Mouse (Mus musculus) megakaryocyte, embryonic 14.5 days (primary cell): ENCODE data around the gene Lin37. TPM values are rescaled to one million over a fixed set of nuclear protein-coding genes. Genes with fewer than 3 reads are reported as not detected.

Source experiments
- H3K27me3 ChIP-seq: replicated peaks from 2 replicates; pipeline ENCODE3; 2012; ENCODE audit warnings: inconsistent platforms
- H3K36me3 ChIP-seq: replicated peaks from 2 replicates; pipeline ENCODE3; 2012; ENCODE audit warnings: low read length, inconsistent platforms, mixed read lengths
- H3K4me1 ChIP-seq: 2 replicates; pipeline ENCODE4 v1.6.1; 2012; ENCODE audit warnings: inconsistent platforms
- H3K4me3 ChIP-seq: replicated peaks from 2 replicates; pipeline ENCODE3; 2012; ENCODE audit warnings: moderate library complexity, mild to moderate bottlenecking, inconsistent platforms
- H3K9me3 ChIP-seq: 2 replicates; pipeline ENCODE4 v1.6.1; 2012; ENCODE audit warnings: inconsistent platforms
- FLI1 ChIP-seq: IDR thresholded peaks from 2 replicates; pipeline ENCODE4 v1.6.1; 2012; ENCODE audit warnings: low read length, inconsistent platforms, mixed read lengths
- GATA1 ChIP-seq: IDR thresholded peaks from 3 replicates; pipeline ENCODE4 v1.6.1; 2012; ENCODE audit warnings: mixed read lengths, low read length, inconsistent platforms, borderline replicate concordance
- polyA plus RNA-seq: library from polyadenylated mRNA; stranded (reverse); fragments of >175 nt; gene quantifications from 2 replicates; pipeline ENCODE4 v1.2.3, GENCODE M21; 2012; ENCODE audit warnings: low replicate concordance; ENCODE audit not compliant: insufficient read depth

Lin37 gene
- polyA plus RNA-seq, 1 experiment = 62.3 TPM

DNA sequence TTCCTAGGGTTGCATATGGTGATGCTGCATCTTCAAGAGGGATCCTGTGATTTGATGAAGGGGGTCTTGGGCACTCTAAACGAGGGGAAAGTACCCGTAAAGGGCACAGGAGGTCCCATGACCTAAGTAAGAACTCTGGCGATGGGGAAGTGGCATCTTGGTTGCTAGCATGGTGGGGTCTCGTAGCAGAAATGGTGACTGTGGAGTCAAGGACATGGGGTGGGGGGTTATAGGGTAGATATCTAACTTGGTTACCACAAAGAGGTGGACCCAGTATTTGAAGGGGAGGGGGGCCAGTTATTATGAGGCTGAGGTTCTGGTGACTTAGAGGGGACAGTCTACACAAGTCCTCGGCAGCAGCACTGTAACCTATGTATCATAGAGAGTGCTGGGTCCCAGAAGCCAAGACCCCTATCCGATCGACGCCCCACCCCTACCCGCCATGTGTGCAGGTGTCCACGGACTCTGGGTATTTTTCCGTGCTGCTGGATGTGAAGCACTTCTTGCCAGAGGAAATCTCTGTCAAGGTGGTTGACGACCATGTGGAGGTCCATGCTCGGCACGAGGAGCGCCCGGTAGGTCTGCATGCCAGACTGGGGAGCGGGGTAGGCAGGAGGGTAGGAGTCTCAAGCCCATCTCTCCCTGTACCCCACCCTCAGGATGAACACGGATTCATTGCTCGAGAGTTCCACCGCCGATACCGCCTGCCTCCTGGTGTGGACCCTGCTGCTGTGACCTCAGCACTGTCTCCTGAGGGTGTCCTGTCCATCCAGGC lies 5.6 kb downstream of the Lin37 start:
- Histone ChIP-seq H3K36me3 (peaks cover 57% of the 10 kb centered on the region), H3K9me3 (no peaks in the 10 kb centered on the region), H3K4me1 (peaks cover 67% of the 10 kb centered on the region), H3K27me3 (no peaks in the 10 kb centered on the region), H3K4me3 (peak overlapping the region; percentile 94)
- TF ChIP-seq FLI1 = no peak
- no peak for TF ChIP-seq GATA1

DNA sequence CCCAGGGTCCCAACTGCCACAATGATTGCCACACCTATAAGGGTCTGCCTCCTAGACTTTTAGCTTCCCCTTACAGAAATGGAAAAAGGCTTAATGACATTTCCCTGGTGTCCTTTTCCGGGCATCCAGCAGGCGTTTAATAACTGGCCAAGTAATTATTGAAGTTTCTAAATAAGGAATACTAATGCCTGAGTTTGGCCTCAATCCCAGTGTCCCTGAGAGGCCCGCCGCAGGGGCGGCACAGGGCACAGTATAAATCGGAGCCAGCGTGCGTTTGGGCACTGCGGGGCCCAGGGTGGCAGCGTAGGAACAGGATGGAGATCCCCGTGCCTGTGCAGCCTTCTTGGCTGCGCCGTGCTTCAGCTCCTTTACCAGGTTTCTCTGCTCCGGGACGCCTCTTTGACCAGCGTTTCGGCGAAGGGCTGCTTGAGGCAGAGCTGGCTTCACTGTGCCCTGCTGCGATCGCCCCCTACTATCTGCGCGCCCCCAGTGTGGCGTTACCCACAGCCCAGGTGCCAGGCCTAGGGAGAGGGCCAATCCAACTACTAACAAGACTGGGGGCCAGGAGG lies 6.5 kb downstream of the Lin37 start:
- TF ChIP-seq GATA1 (no peak), FLI1 (no peak)
- peaks cover 64% of the 10 kb centered on the region for H3K36me3 ChIP-seq

DNA sequence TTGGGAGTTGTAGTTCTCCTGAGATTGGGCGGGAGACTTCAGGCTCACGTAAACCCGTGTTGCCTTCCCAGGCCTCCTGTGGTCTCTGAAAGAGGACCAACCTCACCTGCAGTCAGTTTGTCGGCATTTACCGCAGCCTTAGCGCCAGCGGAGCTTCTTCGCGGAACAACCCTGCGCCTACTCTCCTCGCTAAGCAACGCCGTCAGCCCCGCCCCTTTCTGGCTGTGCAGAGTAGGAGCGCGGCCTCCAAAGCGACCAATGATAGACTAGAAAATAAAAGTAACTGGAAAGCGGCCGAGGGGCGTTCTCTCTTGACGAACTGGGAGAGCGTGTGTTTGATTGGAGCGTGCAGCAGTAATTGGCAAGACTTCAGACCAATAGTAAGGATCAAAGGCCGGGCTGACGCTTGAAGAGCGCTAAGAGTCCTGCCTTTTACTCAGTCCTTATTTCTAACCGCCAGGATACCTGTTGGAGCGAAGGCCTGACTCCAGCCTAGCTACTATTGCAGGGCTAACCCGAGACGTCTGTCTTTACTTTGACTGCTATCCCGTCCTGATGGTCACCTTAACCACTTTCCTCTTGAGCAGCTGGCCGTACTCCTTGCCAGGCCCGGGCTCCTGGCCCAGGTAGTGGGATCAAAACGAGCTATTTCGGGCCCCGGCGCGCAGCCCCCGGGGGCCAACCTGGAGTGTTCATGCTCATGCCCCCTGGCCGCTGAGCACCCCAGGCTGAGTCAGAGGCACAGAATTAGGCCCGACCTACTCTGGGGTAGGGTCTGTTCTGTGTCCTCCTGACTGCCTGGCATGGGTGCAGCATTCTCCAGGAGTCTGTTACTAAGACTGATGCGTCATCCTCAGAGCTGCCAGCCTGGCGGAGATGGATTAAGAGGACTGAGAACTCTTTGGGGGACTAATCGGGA lies 7.3 kb downstream of the Lin37 start, which contains the start of the genes Hspb6 and Proser3:
TSS of gene Hspb6 (plus strand) at position 77 of the 919 bp plus-strand sequence.
TSS of gene Proser3 (minus strand) at position 198 of the 919 bp plus-strand sequence.
- no peak for TF ChIP-seq GATA1
- TF ChIP-seq FLI1 = no peak
- peaks cover 63% of the 10 kb centered on the region for H3K36me3 ChIP-seq
- peak within 1 kb of the TSS; percentile 94 for H3K4me3 ChIP-seq
- no peaks in the 10 kb centered on the region for H3K9me3 ChIP-seq
- no peaks in the 10 kb centered on the region for H3K27me3 ChIP-seq
- H3K4me1 ChIP-seq = peaks cover 51% of the 10 kb centered on the region

More for the DNA sequence above, 6.5 kb downstream of the Lin37 start:
- Histone ChIP-seq H3K4me1 (peaks cover 58% of the 10 kb centered on the region), H3K4me3 (peak overlapping the region; percentile 94), H3K27me3 (no peaks in the 10 kb centered on the region), H3K9me3 (no peaks in the 10 kb centered on the region)

DNA sequence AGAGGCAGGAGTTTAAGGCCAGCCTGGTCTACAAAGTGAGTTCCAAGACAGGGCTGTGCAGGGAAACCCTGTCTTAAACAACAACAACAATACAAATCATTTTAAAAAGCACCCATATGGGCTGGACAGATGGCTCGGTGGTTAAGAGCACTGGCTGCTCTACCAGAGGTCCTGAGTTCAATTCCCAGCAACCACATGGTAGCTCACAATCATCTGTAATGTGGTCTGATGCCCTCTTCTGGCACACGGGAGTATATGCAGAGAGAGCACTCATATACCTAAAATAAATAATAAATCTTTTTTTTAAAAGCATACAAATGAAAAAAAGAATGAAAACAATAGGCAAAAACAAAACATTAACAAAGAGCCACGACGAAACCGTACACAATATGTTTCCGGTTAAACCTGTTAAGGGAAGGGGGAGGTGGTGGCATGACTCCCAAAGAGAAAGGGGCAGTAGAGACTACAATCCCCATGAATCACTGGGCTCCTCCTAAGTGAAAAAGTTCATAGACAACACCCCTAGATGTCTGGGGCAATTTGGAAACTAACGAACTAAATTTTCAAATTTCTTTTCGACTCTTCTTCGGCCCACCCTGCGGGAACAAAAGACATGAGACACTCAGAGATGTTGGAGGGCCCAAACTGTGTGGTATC lies 8.1 kb downstream of the Lin37 start:
- TF ChIP-seq FLI1 (no peak), GATA1 (no peak)
- peak overlapping the region; percentile 94 for H3K4me3 ChIP-seq
- no peaks in the 10 kb centered on the region for H3K9me3 ChIP-seq
- H3K4me1 ChIP-seq = peaks cover 43% of the 10 kb centered on the region
- H3K36me3 ChIP-seq = peaks cover 60% of the 10 kb centered on the region
- H3K27me3 ChIP-seq = no peaks in the 10 kb centered on the region

DNA sequence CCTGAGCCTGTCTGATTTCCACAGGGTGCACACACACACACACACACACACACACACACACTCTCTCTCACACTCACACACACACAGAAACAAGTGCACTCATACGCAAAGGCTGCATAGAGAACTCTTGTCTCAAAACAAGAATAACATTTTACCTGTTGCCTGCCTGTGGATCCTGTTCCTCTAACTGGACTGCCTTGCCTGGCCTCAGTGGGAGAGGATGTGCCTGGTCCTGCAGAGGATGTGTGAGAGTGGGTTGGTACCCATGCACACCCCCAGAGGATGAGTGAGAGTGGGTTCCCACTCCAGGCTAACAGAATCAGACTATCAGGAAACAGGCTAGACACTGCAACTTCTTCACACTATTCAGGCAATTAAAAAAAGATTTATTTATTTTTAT lies 9.0 kb downstream of the Lin37 start:
- TF ChIP-seq GATA1 = no peak
- no peak for TF ChIP-seq FLI1
- H3K36me3 ChIP-seq = peaks cover 59% of the 10 kb centered on the region
- peak overlapping the region; percentile 5 for H3K4me3 ChIP-seq
- peaks cover 38% of the 10 kb centered on the region for H3K4me1 ChIP-seq
- H3K27me3 ChIP-seq = no peaks in the 10 kb centered on the region
- H3K9me3 ChIP-seq = no peaks in the 10 kb centered on the region

DNA sequence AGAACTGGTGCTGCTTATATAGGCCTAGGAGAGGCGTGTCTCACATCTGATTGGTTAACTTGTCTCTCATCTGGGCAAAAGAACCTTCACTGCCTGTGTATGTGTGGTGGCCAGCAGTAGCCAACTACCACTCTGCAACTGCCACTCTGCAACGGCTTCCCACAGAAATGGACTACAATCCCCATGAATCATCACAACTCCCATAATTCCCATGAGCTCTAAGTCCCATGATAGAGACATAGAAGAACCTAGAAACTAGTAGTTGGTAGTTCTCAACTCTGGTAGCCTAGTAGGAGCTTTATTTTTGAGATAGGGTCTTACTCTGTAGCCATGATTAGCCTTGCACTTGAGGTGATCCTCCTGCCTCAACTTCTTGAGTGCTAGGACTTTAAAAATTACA lies 9.8 kb downstream of the Lin37 start:
- no peak overlapping the region for H3K4me3 ChIP-seq
- H3K27me3 ChIP-seq = no peaks in the 10 kb centered on the region
- H3K9me3 ChIP-seq = no peaks in the 10 kb centered on the region
- H3K36me3 ChIP-seq = peaks cover 54% of the 10 kb centered on the region
- peaks cover 38% of the 10 kb centered on the region for H3K4me1 ChIP-seq
- TF ChIP-seq GATA1 (no peak), FLI1 (no peak)

DNA sequence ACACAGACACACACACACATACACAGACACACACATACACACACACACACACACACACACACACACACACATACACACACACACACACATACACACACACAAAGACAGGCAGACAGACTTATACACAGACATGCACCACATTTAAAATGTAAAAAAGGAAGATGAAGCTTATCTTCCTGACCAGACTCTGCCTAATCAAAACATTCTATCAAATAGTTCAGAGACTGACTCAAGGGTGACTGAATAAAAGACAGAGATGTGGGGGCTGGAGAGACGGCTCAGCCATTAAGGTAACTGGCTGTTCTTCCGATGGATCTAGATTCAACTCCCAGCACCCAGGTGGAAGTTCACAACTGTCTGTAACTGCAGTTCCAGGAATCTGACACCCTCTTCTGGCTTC lies 15.3 kb downstream of the Lin37 start:
- TF ChIP-seq FLI1 (no peak), GATA1 (no peak)
- Histone ChIP-seq H3K4me3 (no peak overlapping the region), H3K27me3 (no peaks in the 10 kb centered on the region), H3K36me3 (peaks cover 76% of the 10 kb centered on the region), H3K4me1 (no peaks in the 10 kb centered on the region; the same call in 1 of the 2 replicates), H3K9me3 (no peaks in the 10 kb centered on the region)

DNA sequence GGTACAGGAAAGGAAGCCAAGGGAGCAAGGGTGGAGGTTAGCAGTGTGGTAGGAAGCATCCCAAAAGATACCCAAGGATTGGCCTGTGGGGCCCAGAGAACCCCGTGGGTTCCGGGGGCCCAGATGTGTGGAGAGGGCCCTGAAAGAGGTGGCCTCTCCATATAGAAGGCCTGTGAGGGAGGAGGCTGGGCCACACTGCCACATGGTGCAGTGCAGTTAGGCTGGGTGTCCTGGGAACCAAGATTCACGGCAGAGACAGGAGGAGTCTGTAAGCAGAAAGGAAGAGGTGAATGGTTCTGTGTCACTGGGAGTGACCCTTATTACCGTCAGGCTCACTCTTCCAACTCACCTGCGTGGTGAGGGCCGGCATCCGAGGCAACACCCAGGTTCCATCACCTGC lies 19.1 kb downstream of the Lin37 start:
- H3K9me3 ChIP-seq = no peaks in the 10 kb centered on the region
- peaks cover 4% of the 10 kb centered on the region for H3K4me1 ChIP-seq
- no peaks in the 10 kb centered on the region for H3K27me3 ChIP-seq
- H3K36me3 ChIP-seq = peaks cover 59% of the 10 kb centered on the region
- TF ChIP-seq FLI1 = no peak
- TF ChIP-seq GATA1 = no peak
- no peak overlapping the region for H3K4me3 ChIP-seq
